Mouse (Mus musculus) kidney, adult 18-20 months (tissue): ENCODE measurements at regions not wholly inside any gene's neighbourhood (a gene's known extent, or its start where the extent isn't known, plus 50 kb on each side); places are given as distances from the start of the nearest gene placed in this dataset.

Source experiments
- DNase-seq: peaks from one replicate; pipeline ENCODE4 v3.0.0; 2021

- DNase-seq: no peak
Measured at GRCm38 (mm10) chr10:122515698-122516097, 67.4 kb downstream of the Avpr1a start.

- no peak for DNase-seq
Measured at GRCm38 (mm10) chr10:122519274-122519790, 71.0 kb downstream of the Avpr1a start.

- DNase-seq: no peak
Measured at GRCm38 (mm10) chr10:122519981-122520380, 71.7 kb downstream of the Avpr1a start.

- no peak for DNase-seq
Measured at GRCm38 (mm10) chr10:122522631-122523030, 74.3 kb downstream of the Avpr1a start.

- DNase-seq: peak; percentile 6
Measured at GRCm38 (mm10) chr10:122525360-122525759, 77.1 kb downstream of the Avpr1a start.

GRCm38 (mm10) chr10:122525807-122526206, 77.5 kb downstream of the Avpr1a start:
- DNase-seq: no peak

- DNase-seq: no peak
Measured at GRCm38 (mm10) chr10:122528222-122528621, 79.9 kb downstream of the Avpr1a start.

GRCm38 (mm10) chr10:122528973-122529703, 80.8 kb downstream of the Avpr1a start:
- DNase-seq: no peak

GRCm38 (mm10) chr10:122534714-122535113, 86.4 kb downstream of the Avpr1a start:
- no peak for DNase-seq

GRCm38 (mm10) chr10:122535137-122535536, 86.8 kb downstream of the Avpr1a start:
- no peak for DNase-seq

- peak; percentile 54 for DNase-seq
Measured at GRCm38 (mm10) chr10:122539655-122540054, 91.4 kb downstream of the Avpr1a start.

GRCm38 (mm10) chr10:122542573-122542972, 94.3 kb downstream of the Avpr1a start:
- no peak for DNase-seq

GRCm38 (mm10) chr10:122544096-122544720, 95.9 kb downstream of the Avpr1a start:
- DNase-seq: peak; percentile 45

- DNase-seq: no peak
Measured at GRCm38 (mm10) chr10:122545029-122545428, 96.7 kb downstream of the Avpr1a start.

GRCm38 (mm10) chr10:122551586-122551985, 103.3 kb downstream of the Avpr1a start:
- no peak for DNase-seq

GRCm38 (mm10) chr10:122553124-122553822, 105.0 kb downstream of the Avpr1a start:
- peak; percentile 27 for DNase-seq

GRCm38 (mm10) chr10:122553851-122554250, 105.6 kb downstream of the Avpr1a start:
- no peak for DNase-seq

- no peak for DNase-seq
Measured at GRCm38 (mm10) chr10:122558660-122559059, 110.4 kb downstream of the Avpr1a start.

GRCm38 (mm10) chr10:122560001-122560695, 111.8 kb downstream of the Avpr1a start:
- DNase-seq: no peak

- no peak for DNase-seq
Measured at GRCm38 (mm10) chr10:122561924-122562323, 113.6 kb downstream of the Avpr1a start.

- DNase-seq: no peak
Measured at GRCm38 (mm10) chr10:122562542-122562941, 114.2 kb downstream of the Avpr1a start.

GRCm38 (mm10) chr10:122563973-122564372, 114.6 kb upstream of the Ppm1h start:
- DNase-seq: no peak

GRCm38 (mm10) chr10:122564473-122564872, 114.1 kb upstream of the Ppm1h start:
- DNase-seq: no peak
